Mouse (Mus musculus): Measurements from ENCODE around the gene Tent4b. TPM values are rescaled to one million over a fixed set of nuclear protein-coding genes. Genes with fewer than 3 reads are reported as not detected.

Tent4b gene
- polyA plus RNA-seq, 1 experiment from 2014 or later: 3.6 TPM

- no peaks in the 10 kb centered on the region for H3K27me3 ChIP-seq (ENCODE audit: control insufficient read depth, insufficient read depth, low read length)
- ATAC-seq (ENCODE audit: low FRiP score, low TSS enrichment) (no peak), DNase-seq (ENCODE audit: low spot score) (no peak)
- H3K4me3 ChIP-seq (ENCODE audit: low read depth, low read length): peak overlapping the region; percentile 44
- H3K9ac ChIP-seq (ENCODE audit: low read length): peak overlapping the region; percentile 59; the same call in 1 of the 2 replicates
- H3K36me3 ChIP-seq (ENCODE audit: control insufficient read depth, insufficient read depth, low read length): no peaks in the 10 kb centered on the region
- H3K9me3 ChIP-seq (ENCODE audit: control insufficient read depth, low read length): no peaks in the 10 kb centered on the region
- H3K4me2 ChIP-seq (replicated peaks; ENCODE audit: low read depth): peak overlapping the region; percentile 83
- TF ChIP-seq CTCF (IDR thresholded peaks at IDR 0.05; ENCODE audit: low read depth) (no peak), EP300 (optimal IDR thresholded peaks at IDR 0.05) (no peak)
- H3K4me1 ChIP-seq (replicated peaks; ENCODE audit: control insufficient read depth, insufficient read depth): peaks cover 5% of the 10 kb centered on the region
- WGBS: 72% methylated on average over 7 of the region's 7 CpGs
- H3K27ac ChIP-seq (replicated peaks): no peak overlapping the region
These were observed 74.0 kb downstream of the Tent4b start for GRCm38 (mm10) chr8:88273051-88273430.

- TF ChIP-seq CTCF (IDR thresholded peaks at IDR 0.05; ENCODE audit: low read depth) (no peak), EP300 (optimal IDR thresholded peaks at IDR 0.05) (no peak)
- WGBS: 85% methylated on average over 5 of the region's 5 CpGs
- DNase-seq (ENCODE audit: low spot score) (no peak), ATAC-seq (ENCODE audit: low FRiP score, low TSS enrichment) (no peak)
- no peaks in the 10 kb centered on the region for H3K36me3 ChIP-seq (ENCODE audit: control insufficient read depth, insufficient read depth, low read length)
- no peak overlapping the region for H3K4me2 ChIP-seq (replicated peaks; ENCODE audit: low read depth)
- no peak overlapping the region for H3K27ac ChIP-seq (replicated peaks)
- no peak overlapping the region for H3K4me3 ChIP-seq (ENCODE audit: low read depth, low read length)
- H3K9ac ChIP-seq (ENCODE audit: low read length): no peak overlapping the region
- H3K9me3 ChIP-seq (ENCODE audit: control insufficient read depth, low read length): no peaks in the 10 kb centered on the region
- H3K27me3 ChIP-seq (ENCODE audit: control insufficient read depth, insufficient read depth, low read length): no peaks in the 10 kb centered on the region
- H3K4me1 ChIP-seq (replicated peaks; ENCODE audit: control insufficient read depth, insufficient read depth): peaks cover 5% of the 10 kb centered on the region
These were observed 75.1 kb downstream of the Tent4b start for GRCm38 (mm10) chr8:88274090-88274489.

- 52% methylated on average over 5 of the region's 5 CpGs for WGBS
- TF ChIP-seq EP300 (optimal IDR thresholded peaks at IDR 0.05) (no peak), CTCF (IDR thresholded peaks at IDR 0.05; ENCODE audit: low read depth) (no peak)
- ATAC-seq (ENCODE audit: low FRiP score, low TSS enrichment): no peak
- Histone ChIP-seq H3K27me3 (ENCODE audit: control insufficient read depth, insufficient read depth, low read length) (no peaks in the 10 kb centered on the region), H3K9me3 (ENCODE audit: control insufficient read depth, low read length) (no peaks in the 10 kb centered on the region), H3K27ac (replicated peaks) (no peak overlapping the region), H3K9ac (ENCODE audit: low read length) (no peak overlapping the region), H3K4me3 (ENCODE audit: low read depth, low read length) (no peak overlapping the region), H3K36me3 (ENCODE audit: control insufficient read depth, insufficient read depth, low read length) (no peaks in the 10 kb centered on the region), H3K4me2 (replicated peaks; ENCODE audit: low read depth) (no peak overlapping the region), H3K4me1 (replicated peaks; ENCODE audit: control insufficient read depth, insufficient read depth) (no peaks in the 10 kb centered on the region; the same call in 1 of the 2 replicates)
- DNase-seq (ENCODE audit: low spot score): no peak
These were observed 80.2 kb downstream of the Tent4b start for GRCm38 (mm10) chr8:88279220-88279619.

GRCm38 (mm10) chr8:88279670-88280069 is 80.7 kb downstream of the Tent4b start:
- 50% methylated on average over 6 of the region's 6 CpGs for WGBS
- H3K4me3 ChIP-seq (ENCODE audit: low read depth, low read length): no peak overlapping the region
- no peak overlapping the region for H3K27ac ChIP-seq (replicated peaks)
- H3K27me3 ChIP-seq (ENCODE audit: control insufficient read depth, insufficient read depth, low read length): no peaks in the 10 kb centered on the region
- H3K4me1 ChIP-seq (replicated peaks; ENCODE audit: control insufficient read depth, insufficient read depth): no peaks in the 10 kb centered on the region; the same call in 1 of the 2 replicates
- ATAC-seq (ENCODE audit: low FRiP score, low TSS enrichment) (no peak), DNase-seq (ENCODE audit: low spot score) (no peak)
- H3K36me3 ChIP-seq (ENCODE audit: control insufficient read depth, insufficient read depth, low read length): no peaks in the 10 kb centered on the region
- H3K9ac ChIP-seq (ENCODE audit: low read length): no peak overlapping the region
- TF ChIP-seq CTCF (IDR thresholded peaks at IDR 0.05; ENCODE audit: low read depth): no peak
- no peak for TF ChIP-seq EP300 (optimal IDR thresholded peaks at IDR 0.05)
- H3K9me3 ChIP-seq (ENCODE audit: control insufficient read depth, low read length): no peaks in the 10 kb centered on the region
- H3K4me2 ChIP-seq (replicated peaks; ENCODE audit: low read depth): no peak overlapping the region

DNA sequence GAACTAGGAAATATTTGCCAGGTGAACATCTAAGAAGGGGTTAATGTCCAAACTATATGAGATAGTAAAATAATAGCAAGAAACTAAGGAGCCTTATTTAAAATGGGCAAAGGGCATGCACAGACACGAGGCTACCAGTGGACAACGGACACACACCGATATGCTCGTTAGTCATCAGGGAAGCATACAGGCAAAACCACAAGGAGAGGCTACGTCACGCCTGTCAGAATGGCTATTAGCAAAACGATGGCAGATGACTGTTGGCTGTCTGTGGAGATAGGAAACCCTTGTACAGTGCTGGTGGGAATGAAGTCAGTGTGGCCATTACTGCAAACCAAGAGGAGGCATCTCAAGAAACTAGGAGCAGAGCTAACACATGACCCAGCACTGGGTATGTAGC is 81.9 kb downstream of the Tent4b start:
- no peaks in the 10 kb centered on the region; the same call in 1 of the 2 replicates for H3K4me1 ChIP-seq (replicated peaks; ENCODE audit: control insufficient read depth, insufficient read depth)
- H3K9ac ChIP-seq (ENCODE audit: low read length): no peak overlapping the region
- no peak overlapping the region for H3K4me3 ChIP-seq (ENCODE audit: low read depth, low read length)
- no peak overlapping the region for H3K27ac ChIP-seq (replicated peaks)
- no peaks in the 10 kb centered on the region for H3K9me3 ChIP-seq (ENCODE audit: control insufficient read depth, low read length)
- no peaks in the 10 kb centered on the region for H3K36me3 ChIP-seq (ENCODE audit: control insufficient read depth, insufficient read depth, low read length)
- 78% methylated on average over 7 of the region's 7 CpGs for WGBS
- ATAC-seq (ENCODE audit: low FRiP score, low TSS enrichment) (no peak), DNase-seq (ENCODE audit: low spot score) (no peak)
- TF ChIP-seq CTCF (IDR thresholded peaks at IDR 0.05; ENCODE audit: low read depth): no peak
- TF ChIP-seq EP300 (optimal IDR thresholded peaks at IDR 0.05): no peak
- H3K4me2 ChIP-seq (replicated peaks; ENCODE audit: low read depth): no peak overlapping the region
- H3K27me3 ChIP-seq (ENCODE audit: control insufficient read depth, insufficient read depth, low read length): no peaks in the 10 kb centered on the region

- H3K9me3 ChIP-seq (ENCODE audit: control insufficient read depth, low read length): no peaks in the 10 kb centered on the region
- no peak overlapping the region for H3K9ac ChIP-seq (ENCODE audit: low read length)
- no peaks in the 10 kb centered on the region for H3K36me3 ChIP-seq (ENCODE audit: control insufficient read depth, insufficient read depth, low read length)
- no peak overlapping the region for H3K4me2 ChIP-seq (replicated peaks; ENCODE audit: low read depth)
- H3K4me1 ChIP-seq (replicated peaks; ENCODE audit: control insufficient read depth, insufficient read depth): no peaks in the 10 kb centered on the region; the same call in 1 of the 2 replicates
- DNase-seq (ENCODE audit: low spot score) (no peak), ATAC-seq (ENCODE audit: low FRiP score, low TSS enrichment) (peak; percentile 32; the same call in 1 of the 2 replicates)
- TF ChIP-seq EP300 (optimal IDR thresholded peaks at IDR 0.05) (no peak), CTCF (IDR thresholded peaks at IDR 0.05; ENCODE audit: low read depth) (no peak)
- 25% methylated on average over 8 of the region's 8 CpGs for WGBS
- no peaks in the 10 kb centered on the region for H3K27me3 ChIP-seq (ENCODE audit: control insufficient read depth, insufficient read depth, low read length)
- no peak overlapping the region for H3K27ac ChIP-seq (replicated peaks)
- no peak overlapping the region for H3K4me3 ChIP-seq (ENCODE audit: low read depth, low read length)
These were observed 83.7 kb downstream of the Tent4b start for GRCm38 (mm10) chr8:88282684-88283083.

Measured in stomach, postnatal 0 days (tissue).